Mouse (Mus musculus): ENCODE measurements at regions not wholly inside any gene's neighbourhood (a gene's known extent, or its start where the extent isn't known, plus 50 kb on each side); places are given as distances from the start of the nearest gene placed in this dataset.

- TF ChIP-seq POLR2A (IDR thresholded peaks at IDR 0.05; ENCODE audit: borderline replicate concordance, extremely low read depth, insufficient read depth, insufficient read length, poor library complexity, severe bottlenecking) (no peak), CTCF (IDR thresholded peaks at IDR 0.05; ENCODE audit: borderline replicate concordance, extremely low read depth, insufficient read depth, insufficient read length) (no peak)
Observed at GRCm38 (mm10) chr6:139135693-139136092, 366.1 kb downstream of the Rergl start.
